Mouse (Mus musculus): ENCODE measurements around the gene Tbc1d15. TPM values are rescaled to one million over a fixed set of nuclear protein-coding genes. Genes with fewer than 3 reads are reported as not detected.
"Not testable (repeated sequence)": the region's sequence is repeated elsewhere in the genome, so short reads cannot be mapped to it uniquely, and the experiment has no call there.

Gene Tbc1d15
- total RNA-seq, 2 experiments from 2014 or later = 38.1 to 49.1 TPM

GRCm38 (mm10) chr10:115250235-115251087 is 806 bp downstream of the Tbc1d15 start:
- ATAC-seq (replicated peaks; ENCODE audit: low FRiP score, poor library complexity, severe bottlenecking) = peak; percentile 33; the same call in 1 of the 2 replicates

- ATAC-seq (replicated peaks; ENCODE audit: low FRiP score, poor library complexity, severe bottlenecking) = no peak
These were observed 3.2 kb downstream of the Tbc1d15 start for GRCm38 (mm10) chr10:115248041-115248440.

GRCm38 (mm10) chr10:115245488-115245887 is 5.8 kb downstream of the Tbc1d15 start:
- no peak for ATAC-seq (replicated peaks; ENCODE audit: low FRiP score, poor library complexity, severe bottlenecking)

- no peak for ATAC-seq (replicated peaks; ENCODE audit: low FRiP score, poor library complexity, severe bottlenecking)
These were observed 10.1 kb downstream of the Tbc1d15 start for GRCm38 (mm10) chr10:115241082-115241595.

- no peak for ATAC-seq (replicated peaks; ENCODE audit: low FRiP score, poor library complexity, severe bottlenecking)
These were observed 13.3 kb downstream of the Tbc1d15 start for GRCm38 (mm10) chr10:115237931-115238330.

- ATAC-seq (replicated peaks; ENCODE audit: low FRiP score, poor library complexity, severe bottlenecking) = peak; percentile 70
These were observed 14.5 kb downstream of the Tbc1d15 start for GRCm38 (mm10) chr10:115236733-115237132.

GRCm38 (mm10) chr10:115235501-115235900 is 15.8 kb downstream of the Tbc1d15 start:
- no peak for ATAC-seq (replicated peaks; ENCODE audit: low FRiP score, poor library complexity, severe bottlenecking)

GRCm38 (mm10) chr10:115233798-115234197 is 17.5 kb downstream of the Tbc1d15 start:
- ATAC-seq (replicated peaks; ENCODE audit: low FRiP score, poor library complexity, severe bottlenecking) = no peak

GRCm38 (mm10) chr10:115232513-115232912 is 18.8 kb downstream of the Tbc1d15 start:
- ATAC-seq (replicated peaks; ENCODE audit: low FRiP score, poor library complexity, severe bottlenecking) = no peak

- ATAC-seq (replicated peaks; ENCODE audit: low FRiP score, poor library complexity, severe bottlenecking) = no peak
These were observed 22.2 kb downstream of the Tbc1d15 start for GRCm38 (mm10) chr10:115229023-115229422.

- ATAC-seq (replicated peaks; ENCODE audit: low FRiP score, poor library complexity, severe bottlenecking) = no peak
These were observed 24.7 kb downstream of the Tbc1d15 start for GRCm38 (mm10) chr10:115226586-115226985.

GRCm38 (mm10) chr10:115223845-115224244 is 27.4 kb downstream of the Tbc1d15 start:
- ATAC-seq (replicated peaks; ENCODE audit: low FRiP score, poor library complexity, severe bottlenecking) = no peak

- no peak for ATAC-seq (replicated peaks; ENCODE audit: low FRiP score, poor library complexity, severe bottlenecking)
These were observed 38.2 kb downstream of the Tbc1d15 start for GRCm38 (mm10) chr10:115212916-115213580.

GRCm38 (mm10) chr10:115205825-115206224 is 45.4 kb downstream of the Tbc1d15 start:
- ATAC-seq (replicated peaks; ENCODE audit: low FRiP score, poor library complexity, severe bottlenecking) = no peak

- no peak for ATAC-seq (replicated peaks; ENCODE audit: low FRiP score, poor library complexity, severe bottlenecking)
These were observed 46.0 kb downstream of the Tbc1d15 start for GRCm38 (mm10) chr10:115205284-115205683.

- ATAC-seq (replicated peaks; ENCODE audit: low FRiP score, poor library complexity, severe bottlenecking) = no peak
These were observed 60.1 kb downstream of the Tbc1d15 start for GRCm38 (mm10) chr10:115191214-115191613.

GRCm38 (mm10) chr10:115187390-115187789 is 63.9 kb downstream of the Tbc1d15 start:
- ATAC-seq (replicated peaks; ENCODE audit: low FRiP score, poor library complexity, severe bottlenecking) = no peak

GRCm38 (mm10) chr10:115184697-115185096 is 66.6 kb downstream of the Tbc1d15 start, which contains the start of gene Tph2:
Tph2 (minus strand) TSS chr10:115185022.
- ATAC-seq (replicated peaks; ENCODE audit: low FRiP score, poor library complexity, severe bottlenecking) = no peak

- no peak for ATAC-seq (replicated peaks; ENCODE audit: low FRiP score, poor library complexity, severe bottlenecking)
These were observed 70.2 kb downstream of the Tbc1d15 start for GRCm38 (mm10) chr10:115181034-115181433.

GRCm38 (mm10) chr10:115178019-115178418 is 73.2 kb downstream of the Tbc1d15 start:
- ATAC-seq (replicated peaks; ENCODE audit: low FRiP score, poor library complexity, severe bottlenecking) = not testable (repeated sequence)

- ATAC-seq (replicated peaks; ENCODE audit: low FRiP score, poor library complexity, severe bottlenecking) = no peak
These were observed 75.7 kb downstream of the Tbc1d15 start for GRCm38 (mm10) chr10:115175591-115175991.
